Mouse (Mus musculus): ENCODE results near the gene Thegl. TPM values are rescaled to one million over a fixed set of nuclear protein-coding genes. Genes with fewer than 3 reads are reported as not detected.

Gene Thegl
- polyA plus RNA-seq, 1 experiment: not detected

- TF ChIP-seq CTCF (IDR thresholded peaks at IDR 0.05; ENCODE audit: low read depth, low read length) (no peak), POLR2A (IDR thresholded peaks at IDR 0.05; ENCODE audit: insufficient read depth, low read length) (no peak), EP300 (IDR thresholded peaks at IDR 0.05; ENCODE audit: insufficient read depth, low read depth, low read length) (no peak)
- H3K27ac ChIP-seq (ENCODE audit: insufficient read depth, low read length): no peak overlapping the region
- no peak overlapping the region for H3K4me3 ChIP-seq (ENCODE audit: low read depth, low read length)
- H3K36me3 ChIP-seq (ENCODE audit: control insufficient read depth, insufficient read depth, low read length, poor library complexity, severe bottlenecking): no peaks in the 10 kb centered on the region
- no peaks in the 10 kb centered on the region for H3K4me1 ChIP-seq (ENCODE audit: control insufficient read depth, insufficient read depth, low read length)
- no peak overlapping the region for H3K9ac ChIP-seq (ENCODE audit: low read depth, poor library complexity, severe bottlenecking)
- H3K27me3 ChIP-seq (ENCODE audit: control insufficient read depth, insufficient read depth, low read length, poor library complexity, severe bottlenecking): no peaks in the 10 kb centered on the region
- H3K9me3 ChIP-seq (replicated peaks; ENCODE audit: control insufficient read depth, insufficient read depth, low read length, poor library complexity, severe bottlenecking): no peaks in the 10 kb centered on the region
Measured at GRCm38 (mm10) chr5:77075951-77076350, 60.1 kb downstream of the Thegl start.

- Histone ChIP-seq H3K27ac (ENCODE audit: insufficient read depth, low read length) (no peak overlapping the region), H3K27me3 (ENCODE audit: control insufficient read depth, insufficient read depth, low read length, poor library complexity, severe bottlenecking) (no peaks in the 10 kb centered on the region), H3K9ac (ENCODE audit: low read depth, poor library complexity, severe bottlenecking) (no peak overlapping the region), H3K4me3 (ENCODE audit: low read depth, low read length) (no peak overlapping the region), H3K36me3 (ENCODE audit: control insufficient read depth, insufficient read depth, low read length, poor library complexity, severe bottlenecking) (no peaks in the 10 kb centered on the region), H3K4me1 (ENCODE audit: control insufficient read depth, insufficient read depth, low read length) (no peaks in the 10 kb centered on the region), H3K9me3 (replicated peaks; ENCODE audit: control insufficient read depth, insufficient read depth, low read length, poor library complexity, severe bottlenecking) (no peaks in the 10 kb centered on the region)
- TF ChIP-seq POLR2A (IDR thresholded peaks at IDR 0.05; ENCODE audit: insufficient read depth, low read length) (no peak), CTCF (IDR thresholded peaks at IDR 0.05; ENCODE audit: low read depth, low read length) (no peak), EP300 (IDR thresholded peaks at IDR 0.05; ENCODE audit: insufficient read depth, low read depth, low read length) (no peak)
Measured at GRCm38 (mm10) chr5:77080761-77081160, 64.9 kb downstream of the Thegl start.

DNA sequence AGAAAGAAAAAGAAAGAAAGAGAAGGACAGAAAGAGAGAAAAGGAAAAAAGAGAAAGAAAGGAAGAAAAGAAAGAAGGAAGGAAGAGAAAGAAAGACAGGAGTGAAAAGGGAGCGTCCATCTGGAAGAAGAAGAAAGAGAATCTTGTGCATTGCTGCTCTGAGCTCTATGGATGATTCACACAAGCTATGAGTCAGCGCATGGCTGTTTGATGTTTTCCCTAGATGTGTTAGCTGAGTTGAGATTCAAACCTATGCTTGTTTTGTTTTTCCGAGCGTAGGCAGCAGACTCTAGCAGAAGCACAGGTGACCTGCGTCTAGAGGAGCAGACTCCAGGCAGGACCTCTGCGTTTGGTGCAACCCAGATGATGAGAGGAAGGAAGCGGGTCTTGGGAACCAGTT, 66.9 kb downstream of the Thegl start:
- H3K27me3 ChIP-seq (ENCODE audit: control insufficient read depth, insufficient read depth, low read length, poor library complexity, severe bottlenecking): no peaks in the 10 kb centered on the region
- TF ChIP-seq POLR2A (IDR thresholded peaks at IDR 0.05; ENCODE audit: insufficient read depth, low read length) (no peak), CTCF (IDR thresholded peaks at IDR 0.05; ENCODE audit: low read depth, low read length) (no peak), EP300 (IDR thresholded peaks at IDR 0.05; ENCODE audit: insufficient read depth, low read depth, low read length) (no peak)
- no peak overlapping the region for H3K4me3 ChIP-seq (ENCODE audit: low read depth, low read length)
- H3K9me3 ChIP-seq (replicated peaks; ENCODE audit: control insufficient read depth, insufficient read depth, low read length, poor library complexity, severe bottlenecking): no peaks in the 10 kb centered on the region
- H3K9ac ChIP-seq (ENCODE audit: low read depth, poor library complexity, severe bottlenecking): no peak overlapping the region
- H3K27ac ChIP-seq (ENCODE audit: insufficient read depth, low read length): no peak overlapping the region
- no peaks in the 10 kb centered on the region for H3K36me3 ChIP-seq (ENCODE audit: control insufficient read depth, insufficient read depth, low read length, poor library complexity, severe bottlenecking)
- peaks cover 1% of the 10 kb centered on the region for H3K4me1 ChIP-seq (ENCODE audit: control insufficient read depth, insufficient read depth, low read length)

DNA sequence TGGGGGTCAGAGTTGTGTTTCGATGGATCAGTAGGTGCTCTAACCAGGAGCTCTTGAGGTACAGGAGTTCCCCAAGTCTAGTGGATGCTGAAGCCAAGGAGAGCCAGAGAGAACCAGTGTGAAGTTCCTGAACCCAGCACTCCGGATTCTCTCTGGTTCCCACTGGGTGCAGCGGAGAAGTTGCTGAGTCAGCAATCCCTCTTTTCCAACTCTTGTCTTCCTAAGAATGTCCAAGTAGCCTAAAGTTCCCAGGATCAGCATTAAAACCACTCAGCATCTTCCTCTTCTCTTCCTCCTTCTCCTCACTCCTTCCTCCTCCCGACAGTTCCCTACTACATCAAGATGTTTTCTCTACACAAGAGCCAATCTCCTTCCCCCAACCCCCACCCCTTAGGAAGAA, 68.6 kb downstream of the Thegl start:
- Histone ChIP-seq H3K4me3 (ENCODE audit: low read depth, low read length) (no peak overlapping the region), H3K4me1 (ENCODE audit: control insufficient read depth, insufficient read depth, low read length) (peaks cover 1% of the 10 kb centered on the region), H3K36me3 (ENCODE audit: control insufficient read depth, insufficient read depth, low read length, poor library complexity, severe bottlenecking) (no peaks in the 10 kb centered on the region), H3K27ac (ENCODE audit: insufficient read depth, low read length) (no peak overlapping the region), H3K9me3 (replicated peaks; ENCODE audit: control insufficient read depth, insufficient read depth, low read length, poor library complexity, severe bottlenecking) (no peaks in the 10 kb centered on the region), H3K27me3 (ENCODE audit: control insufficient read depth, insufficient read depth, low read length, poor library complexity, severe bottlenecking) (no peaks in the 10 kb centered on the region), H3K9ac (ENCODE audit: low read depth, poor library complexity, severe bottlenecking) (no peak overlapping the region)
- no peak for TF ChIP-seq POLR2A (IDR thresholded peaks at IDR 0.05; ENCODE audit: insufficient read depth, low read length)
- no peak for TF ChIP-seq EP300 (IDR thresholded peaks at IDR 0.05; ENCODE audit: insufficient read depth, low read depth, low read length)
- TF ChIP-seq CTCF (IDR thresholded peaks at IDR 0.05; ENCODE audit: low read depth, low read length): no peak

- Histone ChIP-seq H3K4me3 (ENCODE audit: low read depth, low read length) (no peak overlapping the region), H3K9me3 (replicated peaks; ENCODE audit: control insufficient read depth, insufficient read depth, low read length, poor library complexity, severe bottlenecking) (no peaks in the 10 kb centered on the region), H3K27me3 (ENCODE audit: control insufficient read depth, insufficient read depth, low read length, poor library complexity, severe bottlenecking) (no peaks in the 10 kb centered on the region), H3K36me3 (ENCODE audit: control insufficient read depth, insufficient read depth, low read length, poor library complexity, severe bottlenecking) (no peaks in the 10 kb centered on the region), H3K4me1 (ENCODE audit: control insufficient read depth, insufficient read depth, low read length) (peaks cover 1% of the 10 kb centered on the region), H3K27ac (ENCODE audit: insufficient read depth, low read length) (no peak overlapping the region), H3K9ac (ENCODE audit: low read depth, poor library complexity, severe bottlenecking) (no peak overlapping the region)
- TF ChIP-seq EP300 (IDR thresholded peaks at IDR 0.05; ENCODE audit: insufficient read depth, low read depth, low read length) (no peak), POLR2A (IDR thresholded peaks at IDR 0.05; ENCODE audit: insufficient read depth, low read length) (no peak), CTCF (IDR thresholded peaks at IDR 0.05; ENCODE audit: low read depth, low read length) (no peak)
Measured at GRCm38 (mm10) chr5:77085753-77086450, 70.1 kb downstream of the Thegl start.

DNA sequence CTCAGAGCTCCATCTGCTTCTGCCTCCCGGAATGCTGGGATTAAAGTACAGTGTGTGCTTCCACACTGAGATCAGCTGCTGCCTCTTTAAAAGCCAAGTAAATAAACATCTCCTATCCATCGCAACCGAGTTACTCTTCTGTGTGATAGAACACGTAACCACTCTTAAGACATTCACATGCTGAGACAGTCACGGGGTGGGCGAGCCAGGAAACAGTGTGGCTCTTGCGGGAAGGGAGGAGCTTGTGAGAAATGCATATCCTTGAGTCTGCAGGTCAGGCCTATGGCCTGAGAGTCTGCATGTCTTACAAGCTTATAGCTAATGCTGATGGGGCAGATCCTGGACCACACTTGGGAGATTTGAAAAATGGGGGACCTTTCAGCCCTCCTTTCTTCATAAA, 70.7 kb downstream of the Thegl start:
- Histone ChIP-seq H3K27me3 (ENCODE audit: control insufficient read depth, insufficient read depth, low read length, poor library complexity, severe bottlenecking) (no peaks in the 10 kb centered on the region), H3K4me3 (ENCODE audit: low read depth, low read length) (no peak overlapping the region), H3K36me3 (ENCODE audit: control insufficient read depth, insufficient read depth, low read length, poor library complexity, severe bottlenecking) (no peaks in the 10 kb centered on the region), H3K4me1 (ENCODE audit: control insufficient read depth, insufficient read depth, low read length) (peaks cover 1% of the 10 kb centered on the region), H3K9ac (ENCODE audit: low read depth, poor library complexity, severe bottlenecking) (no peak overlapping the region), H3K9me3 (replicated peaks; ENCODE audit: control insufficient read depth, insufficient read depth, low read length, poor library complexity, severe bottlenecking) (no peaks in the 10 kb centered on the region), H3K27ac (ENCODE audit: insufficient read depth, low read length) (no peak overlapping the region)
- TF ChIP-seq CTCF (IDR thresholded peaks at IDR 0.05; ENCODE audit: low read depth, low read length) (no peak), POLR2A (IDR thresholded peaks at IDR 0.05; ENCODE audit: insufficient read depth, low read length) (no peak), EP300 (IDR thresholded peaks at IDR 0.05; ENCODE audit: insufficient read depth, low read depth, low read length) (no peak)

Data from ES-Bruce4 (cell line).